Mouse (Mus musculus): ENCODE results near the gene Cldn1. TPM values are rescaled to one million over a fixed set of nuclear protein-coding genes. Genes with fewer than 3 reads are reported as not detected.

The Cldn1 gene
- polyA plus RNA-seq, 1 experiment, result 0.21 TPM

DNA sequence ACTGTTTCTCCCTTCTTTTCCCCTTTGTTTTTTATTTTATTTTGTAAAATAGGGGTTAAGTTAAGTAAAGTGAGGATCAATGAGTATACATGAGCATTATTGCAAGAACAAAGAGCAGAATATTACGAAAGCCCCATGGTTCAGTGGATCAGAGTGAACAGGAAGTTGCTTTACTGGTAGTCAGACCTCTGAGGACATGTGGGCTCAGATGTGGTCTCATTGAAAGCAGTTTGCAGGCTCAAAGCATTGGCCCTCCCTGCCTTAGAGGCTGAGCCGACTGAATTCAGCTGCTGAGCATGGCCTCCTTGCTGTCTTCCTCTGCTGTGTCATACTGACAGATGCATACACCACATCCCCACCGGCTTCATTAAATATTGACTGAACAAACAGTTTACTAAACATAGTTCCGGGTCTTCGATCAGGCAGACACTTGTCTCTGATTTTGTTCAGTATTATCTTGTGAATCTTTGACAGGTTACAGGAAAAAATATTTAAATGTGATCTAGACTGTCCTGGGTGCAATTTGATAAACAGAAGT, 12.5 kb upstream of the Cldn1 start:
- TF ChIP-seq POLR2A (IDR thresholded peaks at IDR 0.05; ENCODE audit: low read depth, low read length), result no peak
- no peak for TF ChIP-seq CTCF (IDR thresholded peaks at IDR 0.05; ENCODE audit: extremely low read depth, insufficient read depth, insufficient read length, insufficient replicate concordance)
- Histone ChIP-seq H3K4me1 (ENCODE audit: control insufficient read depth, insufficient read depth, insufficient read length) (no peaks in the 10 kb centered on the region), H3K27me3 (ENCODE audit: control insufficient read depth, insufficient read depth, low read length) (no peaks in the 10 kb centered on the region), H3K27ac (ENCODE audit: insufficient read depth, low read length) (no peak overlapping the region), H3K36me3 (ENCODE audit: control insufficient read depth, insufficient read depth, low read length) (no peaks in the 10 kb centered on the region), H3K4me3 (ENCODE audit: extremely low read depth, insufficient read depth, insufficient read length) (no peak overlapping the region)
- no peak for DNase-seq (ENCODE audit: low read depth in 1 of 2, low spot score in 2 of 2)
- 44% methylated on average over 5 of the region's 5 CpGs for WGBS

DNA sequence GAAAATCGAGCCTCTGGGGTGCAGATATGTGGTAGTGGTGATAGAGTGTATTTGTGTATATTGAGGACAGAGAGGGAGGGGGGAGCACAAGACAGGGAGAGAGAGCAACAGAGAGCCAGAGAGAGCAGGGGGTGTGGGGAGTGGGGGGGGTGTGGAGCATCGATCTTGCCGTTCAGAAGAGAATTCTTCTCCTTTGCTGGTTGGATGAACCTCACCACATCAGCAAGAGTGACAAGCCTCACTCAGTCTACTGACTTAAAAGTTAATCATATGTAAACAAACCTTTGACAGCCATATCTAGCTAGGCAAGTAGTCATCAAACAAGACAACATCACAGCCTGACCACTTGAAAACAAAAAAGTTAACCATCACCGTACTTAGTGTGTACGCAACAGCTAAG, 5.5 kb upstream of the Cldn1 start:
- H3K27me3 ChIP-seq (ENCODE audit: control insufficient read depth, insufficient read depth, low read length), result no peaks in the 10 kb centered on the region
- no peaks in the 10 kb centered on the region for H3K36me3 ChIP-seq (ENCODE audit: control insufficient read depth, insufficient read depth, low read length)
- H3K4me3 ChIP-seq (ENCODE audit: extremely low read depth, insufficient read depth, insufficient read length), result no peak overlapping the region
- H3K4me1 ChIP-seq (ENCODE audit: control insufficient read depth, insufficient read depth, insufficient read length), result no peaks in the 10 kb centered on the region
- no peak overlapping the region for H3K27ac ChIP-seq (ENCODE audit: insufficient read depth, low read length)
- DNase-seq (ENCODE audit: low read depth in 1 of 2, low spot score in 2 of 2), result no peak
- 83% methylated on average over 5 of the region's 5 CpGs for WGBS
- TF ChIP-seq POLR2A (IDR thresholded peaks at IDR 0.05; ENCODE audit: low read depth, low read length) (no peak), CTCF (IDR thresholded peaks at IDR 0.05; ENCODE audit: extremely low read depth, insufficient read depth, insufficient read length, insufficient replicate concordance) (no peak)

DNA sequence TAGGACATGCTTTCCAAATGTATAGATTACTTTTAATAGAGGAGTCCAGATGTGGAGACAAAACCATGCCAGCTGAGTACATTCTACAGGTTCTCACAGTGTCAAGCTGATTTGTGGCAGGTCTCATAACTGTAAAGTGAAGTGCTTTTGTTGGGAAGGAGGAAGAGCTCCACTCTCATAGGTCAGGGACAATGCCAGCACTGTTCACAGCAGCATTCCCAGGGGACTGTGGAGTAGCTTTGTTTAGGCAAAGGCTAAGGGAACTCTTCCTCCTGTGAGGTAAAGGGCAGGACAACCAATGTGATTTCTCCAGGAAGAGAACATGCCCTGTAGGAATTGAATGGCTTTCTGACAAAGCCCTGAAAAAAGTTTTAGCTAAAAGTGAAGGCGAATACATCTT, 1.5 kb downstream of the Cldn1 start:
- no peak for DNase-seq (ENCODE audit: low read depth in 1 of 2, low spot score in 2 of 2)
- no peaks in the 10 kb centered on the region for H3K36me3 ChIP-seq (ENCODE audit: control insufficient read depth, insufficient read depth, low read length)
- WGBS, result 97% methylated on average over 1 of the region's 1 CpGs
- TF ChIP-seq CTCF (IDR thresholded peaks at IDR 0.05; ENCODE audit: extremely low read depth, insufficient read depth, insufficient read length, insufficient replicate concordance) (no peak), POLR2A (IDR thresholded peaks at IDR 0.05; ENCODE audit: low read depth, low read length) (no peak)
- no peak overlapping the region for H3K27ac ChIP-seq (ENCODE audit: insufficient read depth, low read length)
- H3K4me1 ChIP-seq (ENCODE audit: control insufficient read depth, insufficient read depth, insufficient read length), result no peaks in the 10 kb centered on the region
- no peaks in the 10 kb centered on the region; the same call in 1 of the 2 replicates for H3K27me3 ChIP-seq (ENCODE audit: control insufficient read depth, insufficient read depth, low read length)
- no peak overlapping the region for H3K4me3 ChIP-seq (ENCODE audit: extremely low read depth, insufficient read depth, insufficient read length)

DNA sequence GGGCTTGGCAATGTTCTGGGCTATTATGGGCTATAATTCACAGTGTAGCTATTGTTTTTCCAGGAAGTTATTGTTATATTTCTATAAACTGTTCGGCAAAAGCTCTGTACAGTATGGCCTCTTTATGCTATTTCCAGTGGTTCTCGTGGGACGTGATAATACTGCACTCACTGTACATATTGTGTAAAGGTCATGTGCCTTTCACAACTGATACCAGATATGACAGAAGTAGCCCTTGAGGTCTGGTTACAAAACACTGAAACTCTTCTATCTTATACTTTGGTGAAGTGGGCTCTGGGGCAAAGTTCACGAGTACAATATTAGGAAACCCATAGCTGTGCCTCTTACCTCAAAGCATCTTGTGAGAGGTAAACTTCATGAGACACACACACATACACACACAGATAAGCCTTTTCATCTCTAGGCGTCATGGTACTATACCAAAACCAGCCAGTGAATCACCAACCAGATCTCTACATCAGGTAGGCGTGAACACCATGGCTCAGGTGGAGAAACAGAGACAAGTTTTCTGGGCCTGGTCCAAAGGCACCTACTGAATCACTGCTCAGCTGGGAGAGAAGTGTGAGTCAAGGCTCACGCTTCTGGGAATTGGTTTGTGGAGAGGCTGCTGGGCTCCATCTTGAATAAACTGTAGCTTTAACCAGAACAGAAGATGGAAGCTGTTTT, 2.5 kb downstream of the Cldn1 start:
- no peaks in the 10 kb centered on the region; the same call in 1 of the 2 replicates for H3K27me3 ChIP-seq (ENCODE audit: control insufficient read depth, insufficient read depth, low read length)
- no peaks in the 10 kb centered on the region for H3K36me3 ChIP-seq (ENCODE audit: control insufficient read depth, insufficient read depth, low read length)
- no peak overlapping the region for H3K27ac ChIP-seq (ENCODE audit: insufficient read depth, low read length)
- TF ChIP-seq POLR2A (IDR thresholded peaks at IDR 0.05; ENCODE audit: low read depth, low read length) (no peak), CTCF (IDR thresholded peaks at IDR 0.05; ENCODE audit: extremely low read depth, insufficient read depth, insufficient read length, insufficient replicate concordance) (no peak)
- no peaks in the 10 kb centered on the region for H3K4me1 ChIP-seq (ENCODE audit: control insufficient read depth, insufficient read depth, insufficient read length)
- H3K4me3 ChIP-seq (ENCODE audit: extremely low read depth, insufficient read depth, insufficient read length), result no peak overlapping the region
- 81% methylated on average over 7 of the region's 7 CpGs for WGBS
- DNase-seq (ENCODE audit: low read depth in 1 of 2, low spot score in 2 of 2), result no peak

DNA sequence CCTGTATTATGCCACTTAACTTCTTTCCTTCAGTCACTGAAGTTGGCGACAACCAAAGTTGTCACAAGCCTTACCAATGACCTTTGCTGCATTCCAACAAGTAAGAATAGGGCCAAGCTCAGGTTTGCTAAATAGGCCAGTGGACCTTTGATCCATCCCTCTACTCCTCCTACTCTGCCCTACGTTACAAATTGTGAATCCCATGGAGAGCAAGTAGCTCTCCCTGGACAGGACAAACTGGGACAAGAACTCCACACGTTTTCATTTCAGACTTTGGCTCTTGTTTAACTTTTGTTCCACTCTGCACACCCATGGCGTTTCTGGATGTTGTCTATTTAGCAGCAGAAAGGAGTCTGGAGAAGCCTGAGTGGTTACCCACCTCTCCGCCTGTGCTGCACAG, 3.5 kb downstream of the Cldn1 start:
- H3K36me3 ChIP-seq (ENCODE audit: control insufficient read depth, insufficient read depth, low read length), result no peaks in the 10 kb centered on the region
- DNase-seq (ENCODE audit: low read depth in 1 of 2, low spot score in 2 of 2), result no peak
- no peaks in the 10 kb centered on the region for H3K4me1 ChIP-seq (ENCODE audit: control insufficient read depth, insufficient read depth, insufficient read length)
- no peaks in the 10 kb centered on the region; the same call in 1 of the 2 replicates for H3K27me3 ChIP-seq (ENCODE audit: control insufficient read depth, insufficient read depth, low read length)
- H3K4me3 ChIP-seq (ENCODE audit: extremely low read depth, insufficient read depth, insufficient read length), result no peak overlapping the region
- WGBS, result 79% methylated on average over 5 of the region's 5 CpGs
- H3K27ac ChIP-seq (ENCODE audit: insufficient read depth, low read length), result no peak overlapping the region
- TF ChIP-seq POLR2A (IDR thresholded peaks at IDR 0.05; ENCODE audit: low read depth, low read length) (no peak), CTCF (IDR thresholded peaks at IDR 0.05; ENCODE audit: extremely low read depth, insufficient read depth, insufficient read length, insufficient replicate concordance) (no peak)

DNA sequence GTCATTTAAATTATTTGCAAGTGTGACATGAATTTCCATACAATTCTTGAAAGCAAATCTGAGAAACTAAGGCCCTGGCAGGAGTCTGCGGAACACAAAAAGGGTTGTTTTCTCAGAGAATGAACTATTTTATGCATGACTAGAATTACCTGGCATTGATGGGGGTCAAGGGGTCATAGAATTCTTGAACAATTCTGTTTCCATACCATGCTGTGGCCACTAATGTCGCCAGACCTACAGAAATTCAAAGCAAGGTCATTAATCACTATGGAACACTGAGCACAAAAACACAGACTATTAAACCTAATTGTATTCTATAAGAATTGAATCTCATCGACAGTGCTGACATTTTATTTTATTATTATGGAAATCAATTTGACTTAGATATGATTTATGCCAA, 10.9 kb downstream of the Cldn1 start:
- Histone ChIP-seq H3K27ac (ENCODE audit: insufficient read depth, low read length) (no peak overlapping the region), H3K27me3 (ENCODE audit: control insufficient read depth, insufficient read depth, low read length) (no peaks in the 10 kb centered on the region), H3K4me3 (ENCODE audit: extremely low read depth, insufficient read depth, insufficient read length) (no peak overlapping the region), H3K4me1 (ENCODE audit: control insufficient read depth, insufficient read depth, insufficient read length) (no peaks in the 10 kb centered on the region), H3K36me3 (ENCODE audit: control insufficient read depth, insufficient read depth, low read length) (no peaks in the 10 kb centered on the region)
- whole genome bisulfite sequencing, result 89% methylated on average over 3 of the region's 3 CpGs
- DNase-seq (ENCODE audit: low read depth in 1 of 2, low spot score in 2 of 2), result no peak
- TF ChIP-seq POLR2A (IDR thresholded peaks at IDR 0.05; ENCODE audit: low read depth, low read length) (no peak), CTCF (IDR thresholded peaks at IDR 0.05; ENCODE audit: extremely low read depth, insufficient read depth, insufficient read length, insufficient replicate concordance) (no peak)

DNA sequence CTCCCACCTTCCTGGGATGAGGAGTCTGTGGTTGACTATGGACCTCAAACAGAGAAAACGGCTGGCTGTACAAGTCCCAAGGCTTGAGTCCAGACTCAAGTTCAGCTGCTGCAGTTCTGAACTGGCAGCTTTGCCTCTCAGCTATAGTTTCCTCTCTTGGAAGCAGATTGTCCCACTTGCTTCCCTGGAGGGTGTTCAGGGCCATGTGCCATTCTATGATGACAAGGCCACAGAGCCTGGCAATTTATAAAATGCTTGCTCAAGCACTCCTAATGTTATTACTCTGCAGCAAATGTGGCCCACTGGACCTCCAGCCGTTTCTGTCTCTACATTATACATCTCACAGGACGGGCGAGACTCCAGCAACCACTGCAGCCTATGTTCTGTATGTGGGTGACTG, 12.0 kb downstream of the Cldn1 start:
- Histone ChIP-seq H3K27me3 (ENCODE audit: control insufficient read depth, insufficient read depth, low read length) (no peaks in the 10 kb centered on the region), H3K4me1 (ENCODE audit: control insufficient read depth, insufficient read depth, insufficient read length) (no peaks in the 10 kb centered on the region), H3K27ac (ENCODE audit: insufficient read depth, low read length) (no peak overlapping the region), H3K36me3 (ENCODE audit: control insufficient read depth, insufficient read depth, low read length) (no peaks in the 10 kb centered on the region), H3K4me3 (ENCODE audit: extremely low read depth, insufficient read depth, insufficient read length) (no peak overlapping the region)
- TF ChIP-seq POLR2A (IDR thresholded peaks at IDR 0.05; ENCODE audit: low read depth, low read length), result no peak
- no peak for TF ChIP-seq CTCF (IDR thresholded peaks at IDR 0.05; ENCODE audit: extremely low read depth, insufficient read depth, insufficient read length, insufficient replicate concordance)
- no peak for DNase-seq (ENCODE audit: low read depth in 1 of 2, low spot score in 2 of 2)
- 88% methylated on average over 4 of the region's 4 CpGs for WGBS
